In genomic region chr5:131593261-131593660, GRCm38 (mm10) we compare ENCODE assay signal across 15 mouse cellular contexts.
"Had no signal": no experiment of that assay in that cellular context is flagged by ENCODE, and none has a peak within 500 bp of the region (broad histone marks: within the 10 kb centered on the region; RNA-seq: fewer than 3 reads in every experiment).

No protein-coding gene starts in this region.

- H3K27ac ChIP-seq: neural tube, embryonic 15.5 days; stomach, embryonic 15.5 days; stomach, postnatal 0 days had no signal

- DNase-seq: retina, postnatal 1 day; right cerebral cortex, adult 18-20 months; right cerebral cortex, postnatal 14 days; right cerebral cortex, postnatal 25 days; right cerebral cortex, postnatal 4 days; spleen, adult 18-20 months; thymus, adult 18-20 months; thymus, adult 2 months; thymus, postnatal 14 days; thymus, postnatal 25 days; thymus, postnatal 36 days; thymus, postnatal 4 days had no signal

- H3K9ac ChIP-seq: neural tube, embryonic 15.5 days; stomach, embryonic 15.5 days had no signal

- H3K36me3 ChIP-seq: neural tube, embryonic 15.5 days; stomach, embryonic 15.5 days had no signal

- H3K27me3 ChIP-seq: neural tube, embryonic 15.5 days; stomach, embryonic 15.5 days had no signal

- H3K9me3 ChIP-seq: neural tube, embryonic 15.5 days; stomach, embryonic 15.5 days had no signal

- H3K4me2 ChIP-seq: neural tube, embryonic 15.5 days; stomach, embryonic 15.5 days had no signal

- H3K4me3 ChIP-seq: neural tube, embryonic 15.5 days; stomach, embryonic 15.5 days had no signal
